Mouse (Mus musculus): ENCODE results near the gene Rpl29.

- no peak for TF ChIP-seq CTCF (IDR thresholded peaks at IDR 0.05; ENCODE audit: borderline replicate concordance, extremely low read depth, insufficient read depth, insufficient read length)
- no peak for TF ChIP-seq POLR2A (IDR thresholded peaks at IDR 0.05; ENCODE audit: borderline replicate concordance, extremely low read depth, insufficient read depth, insufficient read length, poor library complexity, severe bottlenecking)
Measured at GRCm38 (mm10) chr9:106466721-106467120, 37.5 kb downstream of the Rpl29 start.

Measured in brain, embryonic 14.5 days (tissue).